Mouse (Mus musculus) liver, adult 2 months (tissue): ENCODE measurements around the gene Ipp. TPM values are rescaled to one million over a fixed set of nuclear protein-coding genes. Genes with fewer than 3 reads are reported as not detected.

Experiments used
- DNase-seq: peaks from one replicate; pipeline ENCODE4 v3.0.0-alpha.2; 2011; ENCODE audit warnings: low read depth, low spot score; ENCODE audit errors: extremely low read depth
- H3K27ac ChIP-seq: fragments of 200-500 bp; replicated peaks from 2 replicates; pipeline ENCODE4 v1.5.1; 2012; ENCODE audit warnings: low read depth, mild to moderate bottlenecking, control low read depth, inconsistent platforms, low read length; ENCODE audit not compliant: insufficient read depth
- H3K27me3 ChIP-seq: fragments of 200-500 bp; 2 replicates; pipeline ENCODE4 v1.6.1; 2012; ENCODE audit warnings: mild to moderate bottlenecking, moderate library complexity, low read length, inconsistent platforms; ENCODE audit not compliant: control insufficient read depth, insufficient read depth
- H3K36me3 ChIP-seq: fragments of 200-500 bp; 2 replicates; pipeline ENCODE4 v1.6.1; 2012; ENCODE audit warnings: low read length, inconsistent platforms; ENCODE audit not compliant: control insufficient read depth, insufficient read depth
- H3K4me1 ChIP-seq: fragments of 200-500 bp; 2 replicates; pipeline ENCODE4 v1.6.1; 2011; ENCODE audit warnings: low read length; ENCODE audit not compliant: control insufficient read depth, insufficient read depth
- H3K4me3 ChIP-seq: fragments of 200-500 bp; 2 replicates; pipeline ENCODE4 v1.5.1; 2011; ENCODE audit warnings: low read depth, mild to moderate bottlenecking, control low read depth, low read length, moderate library complexity; ENCODE audit not compliant: insufficient read depth
- H3K79me2 ChIP-seq: fragments of 200-500 bp; 2 replicates; pipeline ENCODE4 v1.6.1; 2012; ENCODE audit warnings: inconsistent platforms, mild to moderate bottlenecking, low read length, moderate library complexity; ENCODE audit not compliant: control insufficient read depth, insufficient read depth
- H3K9ac ChIP-seq: fragments of 200-500 bp; 2 replicates; pipeline ENCODE4 v1.6.1; 2012; ENCODE audit warnings: low read depth, mild to moderate bottlenecking, control low read depth, inconsistent platforms, low read length
- CTCF ChIP-seq: fragments of 200-500 bp; IDR thresholded peaks from 2 replicates; pipeline ENCODE4 v1.5.1; 2011; ENCODE audit warnings: low read depth, low read length, control low read depth
- POLR2A ChIP-seq: fragments of 200-500 bp; IDR thresholded peaks from 2 replicates; pipeline ENCODE4 v1.6.1; 2011; ENCODE audit warnings: low read length, control low read depth; ENCODE audit not compliant: insufficient read depth; ENCODE audit errors: extremely low read depth
- WGBS: fragments of 180-500 bp; shearing (Covaris S2); methylation state at CpG from one replicate; pipeline ENCODE4 v1.1.7; 2018; 5-methylcytosine and 5-hydroxymethylcytosine counted together
- polyA plus RNA-seq: library from polyadenylated mRNA; depleted of rRNA; stranded (reverse); fragments of >200 nt; gene quantifications from 2 replicates; pipeline ENCODE4 v1.2.3, GENCODE M21; 2012; rRNA removed
- total RNA-seq: library from RNA; depleted of rRNA; stranded (reverse); fragments of >200 nt; gene quantifications from 2 replicates; pipeline ENCODE4 v1.2.3, GENCODE M21; 2014; rRNA removed

Gene Ipp
- total and polyA plus RNA-seq, 2 experiments: 2.1 to 11.7 TPM

- peaks cover 3% of the 10 kb centered on the region; the same call in 1 of the 2 replicates for H3K79me2 ChIP-seq
- 2% methylated on average over 23 of the region's 23 CpGs for WGBS
- no peak for TF ChIP-seq CTCF
- TF ChIP-seq POLR2A: no peak
- H3K9ac ChIP-seq: peak within 1 kb of the TSS; percentile 90
- H3K4me3 ChIP-seq: peak within 1 kb of the TSS; percentile 73
- DNase-seq: peak; percentile 82
- H3K36me3 ChIP-seq: peaks cover 7% of the 10 kb centered on the region; the same call in 1 of the 2 replicates
- H3K4me1 ChIP-seq: no peaks in the 10 kb centered on the region; the same call in 1 of the 2 replicates
- no peaks in the 10 kb centered on the region for H3K27me3 ChIP-seq
- H3K27ac ChIP-seq: peak within 1 kb of the TSS; percentile 93
Observed at GRCm38 (mm10) chr4:116555413-116556300, 48.3 kb downstream of the Ipp start, which contains the start of gene Tmem69. TSS of gene Tmem69 (minus strand) at chr4:116555936.

GRCm38 (mm10) chr4:116556561-116557305, 49.4 kb downstream of the Ipp start:
- H3K27me3 ChIP-seq: no peaks in the 10 kb centered on the region
- peak; percentile 84 for DNase-seq
- peak overlapping the region; percentile 93 for H3K27ac ChIP-seq
- under 1% methylated on average over 28 of the region's 28 CpGs for WGBS
- peaks cover 9% of the 10 kb centered on the region; the same call in 1 of the 2 replicates for H3K79me2 ChIP-seq
- TF ChIP-seq POLR2A: peak; percentile 73; the same call in 1 of the 2 replicates
- no peak for TF ChIP-seq CTCF
- peaks cover 2% of the 10 kb centered on the region; the same call in 1 of the 2 replicates for H3K4me1 ChIP-seq
- peak overlapping the region; percentile 83 for H3K9ac ChIP-seq
- peak overlapping the region; percentile 73 for H3K4me3 ChIP-seq
- H3K36me3 ChIP-seq: peaks cover 7% of the 10 kb centered on the region; the same call in 1 of the 2 replicates

DNA sequence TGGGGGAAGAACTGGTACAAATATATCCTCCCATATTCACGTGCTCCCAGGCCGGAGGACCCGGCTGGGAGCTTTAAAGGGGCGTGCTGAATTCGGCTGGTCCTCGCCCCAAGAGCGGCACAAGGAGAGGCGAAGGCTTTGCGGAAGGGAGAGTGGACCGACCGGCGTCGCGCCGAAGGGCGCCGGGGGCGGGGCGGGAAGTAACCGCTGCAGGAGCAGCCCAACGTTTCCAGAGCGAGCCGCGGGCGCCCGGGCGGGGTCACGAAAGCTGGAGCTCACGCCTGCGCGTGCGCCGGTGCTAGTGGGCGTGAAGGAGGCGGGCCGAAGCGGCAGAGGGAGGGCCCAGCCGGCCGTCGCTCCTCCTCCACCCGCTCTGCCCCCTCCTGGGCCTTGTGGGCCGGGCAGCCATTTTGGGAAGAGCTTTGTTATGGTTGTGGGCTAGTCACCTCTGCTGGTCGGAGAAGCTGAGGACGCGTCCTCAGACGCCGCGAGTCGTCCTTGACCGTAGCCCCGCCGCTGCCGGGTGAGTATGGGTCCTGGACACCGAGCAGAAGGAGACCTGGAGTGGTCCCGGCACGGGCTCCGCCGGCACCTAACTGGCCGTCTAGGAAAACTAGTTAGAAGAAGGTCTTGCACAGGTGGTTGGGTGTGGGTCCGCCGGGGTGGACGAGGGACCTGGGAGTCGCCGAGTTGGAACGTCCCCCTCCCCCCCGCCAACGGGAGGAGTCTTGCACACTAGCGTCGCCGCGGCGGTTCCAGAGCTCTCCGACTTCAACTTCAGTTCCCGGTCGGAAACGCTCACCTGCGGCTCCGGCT, 50.2 kb downstream of the Ipp start, which contains the start of gene Gpbp1l1:
Gene Gpbp1l1, plus strand, starts transcription at position 353 of the 816 bp plus-strand sequence.
- peak; percentile 83 for DNase-seq
- TF ChIP-seq CTCF (peak; percentile 33), POLR2A (0 out of 2 replicates have a peak, but pooled peaks have one; percentile 65)
- Histone ChIP-seq H3K36me3 (peaks cover 7% of the 10 kb centered on the region; the same call in 1 of the 2 replicates), H3K9ac (peak within 1 kb of the TSS; percentile 97), H3K27ac (peak within 1 kb of the TSS; percentile 97), H3K27me3 (no peaks in the 10 kb centered on the region), H3K79me2 (peaks cover 17% of the 10 kb centered on the region; the same call in 1 of the 2 replicates), H3K4me1 (peaks cover 2% of the 10 kb centered on the region; the same call in 1 of the 2 replicates), H3K4me3 (peak within 1 kb of the TSS; percentile 97)
- WGBS: under 1% methylated on average over 78 of the region's 78 CpGs

- Histone ChIP-seq H3K36me3 (peaks cover 4% of the 10 kb centered on the region; the same call in 1 of the 2 replicates), H3K27ac (peak overlapping the region; percentile 97; the same call in 1 of the 2 replicates), H3K4me1 (peaks cover 2% of the 10 kb centered on the region; the same call in 1 of the 2 replicates), H3K79me2 (peaks cover 20% of the 10 kb centered on the region; the same call in 1 of the 2 replicates), H3K9ac (peak overlapping the region; percentile 97), H3K4me3 (peak overlapping the region; percentile 97), H3K27me3 (no peaks in the 10 kb centered on the region)
- TF ChIP-seq CTCF (no peak), POLR2A (no peak)
- WGBS: under 1% methylated on average over 15 of the region's 15 CpGs
- peak; percentile 43 for DNase-seq
Observed at GRCm38 (mm10) chr4:116558151-116558882, 51.0 kb downstream of the Ipp start.

Other genes with a start within 250 kb of the Ipp start
- gene Mast2, start 43.4 kb upstream of the Ipp start, total RNA-seq: 3.9 and 5.4 TPM in 2 replicates
- 11.9 and 20.6 TPM in 2 replicates for gene Mast2, start 43.4 kb upstream of the Ipp start, polyA plus RNA-seq
- gene Tmem69, start 48.4 kb downstream of the Ipp start, total RNA-seq: 6.8 and 9.8 TPM in 2 replicates
- gene Tmem69, start 48.4 kb downstream of the Ipp start, polyA plus RNA-seq: 4.3 and 4.7 TPM in 2 replicates
- gene Gpbp1l1, start 50.1 kb downstream of the Ipp start, total RNA-seq: 72.2 and 76.3 TPM in 2 replicates
- 16.7 and 19.9 TPM in 2 replicates for gene Gpbp1l1, start 50.1 kb downstream of the Ipp start, polyA plus RNA-seq
- 3.1 and 4.4 TPM in 2 replicates for gene Ccdc17, start 89.1 kb downstream of the Ipp start, total RNA-seq
- 5.3 and 7.6 TPM in 2 replicates for gene Ccdc17, start 89.1 kb downstream of the Ipp start, polyA plus RNA-seq
- gene Nasp, start 120.4 kb downstream of the Ipp start, total RNA-seq: 11.1 and 12.4 TPM in 2 replicates
- gene Nasp, start 120.4 kb downstream of the Ipp start, polyA plus RNA-seq: 1.5 and 2.0 TPM in 2 replicates
- gene Akr1a1, start 144.1 kb downstream of the Ipp start, total RNA-seq: 337 and 363 TPM in 2 replicates
- gene Akr1a1, start 144.1 kb downstream of the Ipp start, polyA plus RNA-seq: 517 and 533 TPM in 2 replicates
- 868 and 925 TPM in 2 replicates for gene Prdx1, start 178.0 kb downstream of the Ipp start, total RNA-seq
- 376 and 421 TPM in 2 replicates for gene Prdx1, start 178.0 kb downstream of the Ipp start, polyA plus RNA-seq
- 10.3 and 11.3 TPM in 2 replicates for gene Mmachc, start 200.9 kb downstream of the Ipp start, total RNA-seq
- 15.7 and 17.3 TPM in 2 replicates for gene Mmachc, start 200.9 kb downstream of the Ipp start, polyA plus RNA-seq
- 2.7 and 4.2 TPM in 2 replicates for gene Ccdc163, start 201.0 kb downstream of the Ipp start, total RNA-seq
- gene Ccdc163, start 201.0 kb downstream of the Ipp start, polyA plus RNA-seq: 9.3 and 13.1 TPM in 2 replicates
- 11.5 and 13.6 TPM in 2 replicates for gene Tesk2, start 213.4 kb downstream of the Ipp start, total RNA-seq
- 7.2 and 7.8 TPM in 2 replicates for gene Tesk2, start 213.4 kb downstream of the Ipp start, polyA plus RNA-seq